Mouse (Mus musculus) forebrain, embryonic 16.5 days (tissue): ENCODE measurements around the gene Gm37240. TPM values are rescaled to one million over a fixed set of nuclear protein-coding genes. Genes with fewer than 3 reads are reported as not detected.

Experiments used
- ATAC-seq: fragments of 200-750 bp; cut with Nextera tagmentation; 2 replicates; pipeline ENCODE4 v1.8.0; 2017; ENCODE audit warnings: mild to moderate bottlenecking, moderate library complexity
- H3K27ac ChIP-seq: fragments of 300-500 bp; sonication (generic); 2 replicates; pipeline ENCODE4 v1.5.1; 2014; ENCODE audit warnings: low read length, control low read depth
- H3K27me3 ChIP-seq: fragments of 300-500 bp; sonication (generic); replicated peaks from 2 replicates; pipeline ENCODE4 v1.6.1; 2014; ENCODE audit warnings: low read length; ENCODE audit not compliant: control insufficient read depth, insufficient read depth
- H3K36me3 ChIP-seq: fragments of 300-500 bp; sonication (generic); 2 replicates; pipeline ENCODE4 v1.6.1; 2014; ENCODE audit not compliant: control insufficient read depth, insufficient read depth
- H3K4me1 ChIP-seq: fragments of 300-500 bp; sonication (generic); replicated peaks from 2 replicates; pipeline ENCODE4 v1.6.1; 2014; ENCODE audit warnings: low read length; ENCODE audit not compliant: control insufficient read depth, insufficient read depth
- H3K4me2 ChIP-seq: fragments of 300-500 bp; sonication (generic); 2 replicates; pipeline ENCODE4 v1.6.1; 2014; ENCODE audit warnings: mild to moderate bottlenecking, low read length, control low read depth
- H3K4me3 ChIP-seq: fragments of 300-500 bp; sonication (generic); replicated peaks from 2 replicates; pipeline ENCODE4 v1.5.1; 2014; ENCODE audit warnings: mild to moderate bottlenecking, low read length, control low read depth
- H3K9ac ChIP-seq: fragments of 300-500 bp; sonication (generic); replicated peaks from 2 replicates; pipeline ENCODE4 v1.6.1; 2014; ENCODE audit warnings: low read depth, low read length, control low read depth
- H3K9me3 ChIP-seq: fragments of 300-500 bp; sonication (generic); 2 replicates; pipeline ENCODE4 v1.6.1; 2016; ENCODE audit warnings: low read length; ENCODE audit not compliant: control insufficient read depth
- WGBS: fragments of 180-500 bp; shearing (Covaris S2); extraction: QIAGEN DNeasy Blood & Tissue Kit; methylation state at CpG from one replicate; pipeline ENCODE4 v1.1.7; 2014; 5-methylcytosine and 5-hydroxymethylcytosine counted together
- polyA plus RNA-seq: library from polyadenylated mRNA; unstranded; fragments of >200 nt; fragmentation: Nextera tagmentation; extraction: Ambion mirVana; gene quantifications from 2 replicates; pipeline ENCODE4 v1.2.1, GENCODE M21; 2015

Gm37240 gene
- polyA plus RNA-seq, 1 experiment from 2014 or later: 1.6 TPM

DNA sequence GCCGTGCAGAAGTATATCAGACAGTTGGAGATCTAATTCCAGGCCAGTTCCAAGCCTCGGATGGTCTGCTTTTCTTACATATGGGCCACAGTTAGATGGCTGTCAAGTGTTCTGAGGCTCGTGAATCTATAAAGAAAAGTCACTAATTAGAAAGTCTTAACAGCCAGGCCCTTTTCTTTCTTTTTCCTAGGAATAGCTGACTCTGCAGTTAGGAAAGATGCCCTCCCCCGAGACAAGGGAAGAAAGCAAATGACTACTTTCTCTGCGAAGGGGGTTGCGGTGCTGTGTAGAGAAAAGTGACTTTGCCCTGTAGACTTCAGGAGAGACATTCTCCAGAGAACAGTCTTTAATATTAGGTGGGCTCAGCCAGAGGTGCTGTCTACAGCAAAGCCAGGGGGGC, 399.9 kb downstream of the Gm37240 start:
- Histone ChIP-seq H3K36me3 (no peaks in the 10 kb centered on the region), H3K9me3 (no peaks in the 10 kb centered on the region), H3K4me2 (no peak overlapping the region), H3K27me3 (no peaks in the 10 kb centered on the region), H3K9ac (no peak overlapping the region), H3K4me3 (no peak overlapping the region), H3K27ac (no peak overlapping the region), H3K4me1 (no peaks in the 10 kb centered on the region)
- WGBS: 66% methylated on average over 6 of the region's 6 CpGs
- ATAC-seq: no peak

GRCm38 (mm10) chr3:85485536-85486190, 401.7 kb downstream of the Gm37240 start:
- Histone ChIP-seq H3K36me3 (no peaks in the 10 kb centered on the region), H3K9ac (no peak overlapping the region), H3K27ac (no peak overlapping the region), H3K4me2 (no peak overlapping the region), H3K4me3 (no peak overlapping the region), H3K9me3 (no peaks in the 10 kb centered on the region), H3K27me3 (no peaks in the 10 kb centered on the region), H3K4me1 (no peaks in the 10 kb centered on the region)
- ATAC-seq: no peak
- WGBS: 76% methylated on average over 3 of the region's 3 CpGs

DNA sequence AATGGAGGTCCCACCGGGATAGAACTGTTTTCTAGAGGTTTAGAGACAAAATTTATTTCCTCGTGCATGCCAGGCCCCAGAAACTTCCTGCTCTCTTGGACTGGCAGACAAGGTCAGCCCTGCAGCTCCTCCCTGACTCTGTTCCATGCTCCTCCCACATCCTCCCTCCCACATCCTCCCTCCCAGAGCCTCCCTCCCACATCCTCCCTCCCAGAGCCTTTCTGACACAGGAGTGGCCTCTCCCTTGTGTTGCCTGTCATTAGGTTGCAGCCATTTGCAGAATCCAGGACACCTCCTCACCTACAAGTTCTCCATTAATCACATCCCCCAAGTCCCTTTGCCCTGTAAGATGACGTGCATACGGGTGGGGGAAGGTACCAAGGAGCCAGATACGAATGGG, 404.7 kb downstream of the Gm37240 start:
- no peaks in the 10 kb centered on the region for H3K9me3 ChIP-seq
- no peak for ATAC-seq
- 38% methylated on average over 5 of the region's 5 CpGs for WGBS

GRCm38 (mm10) chr3:85480638-85481037, 406.7 kb downstream of the Gm37240 start:
- Histone ChIP-seq H3K9ac (no peak overlapping the region), H3K4me2 (no peak overlapping the region), H3K4me1 (no peaks in the 10 kb centered on the region), H3K36me3 (no peaks in the 10 kb centered on the region), H3K27me3 (no peaks in the 10 kb centered on the region), H3K27ac (no peak overlapping the region), H3K4me3 (no peak overlapping the region), H3K9me3 (no peaks in the 10 kb centered on the region)
- no peak for ATAC-seq
- WGBS: 79% methylated on average over 1 of the region's 1 CpGs

More for the DNA sequence above, 404.7 kb downstream of the Gm37240 start:
- no peak overlapping the region for H3K27ac ChIP-seq
- no peak overlapping the region for H3K4me2 ChIP-seq
- no peaks in the 10 kb centered on the region for H3K27me3 ChIP-seq
- H3K36me3 ChIP-seq: no peaks in the 10 kb centered on the region
- H3K9ac ChIP-seq: no peak overlapping the region
- no peaks in the 10 kb centered on the region for H3K4me1 ChIP-seq
- H3K4me3 ChIP-seq: no peak overlapping the region

DNA sequence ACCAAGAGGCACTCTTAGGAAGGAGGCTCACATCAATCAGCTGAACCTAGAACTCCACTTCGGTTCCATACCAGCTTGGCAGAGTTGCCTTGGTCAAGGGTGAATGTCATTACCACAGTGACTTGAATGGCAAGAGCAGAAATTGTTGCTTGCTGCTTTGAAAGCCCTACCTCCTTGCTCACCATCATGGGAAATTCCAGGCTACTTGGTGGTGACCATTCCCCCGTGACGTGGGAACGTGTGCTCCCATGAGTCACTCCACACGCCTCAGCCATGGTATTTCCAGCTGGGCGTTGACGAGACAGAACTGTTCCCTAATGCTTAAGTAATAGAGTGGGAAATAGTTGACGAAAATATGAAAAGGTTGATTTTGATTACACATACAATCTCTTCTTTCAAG, 408.6 kb downstream of the Gm37240 start:
- 90% methylated on average over 8 of the region's 8 CpGs for WGBS
- H3K27me3 ChIP-seq: no peaks in the 10 kb centered on the region
- ATAC-seq: no peak

DNA sequence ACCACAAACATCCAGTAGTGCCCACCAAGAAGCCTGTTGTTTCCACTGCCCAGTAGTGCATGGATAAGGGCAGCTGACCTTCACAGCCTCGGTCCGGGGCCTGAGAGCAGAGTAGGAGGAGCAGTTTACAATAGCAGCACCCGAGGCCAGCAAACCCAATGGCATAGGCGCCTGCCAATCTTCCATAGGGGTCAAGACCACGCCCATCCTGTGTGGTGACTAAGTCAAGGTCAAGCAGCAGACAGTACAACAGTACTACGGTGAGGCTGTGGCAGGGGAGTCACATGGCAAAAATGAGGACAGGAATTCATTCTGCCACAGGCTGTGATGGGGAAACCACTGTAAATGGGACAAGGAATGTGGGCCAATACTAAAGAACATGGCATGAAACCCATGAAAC, 417.6 kb downstream of the Gm37240 start:
- ATAC-seq: no peak

More for the DNA sequence above, 408.6 kb downstream of the Gm37240 start:
- no peaks in the 10 kb centered on the region for H3K9me3 ChIP-seq
- no peaks in the 10 kb centered on the region for H3K36me3 ChIP-seq
- H3K27ac ChIP-seq: no peak overlapping the region
- H3K4me1 ChIP-seq: no peaks in the 10 kb centered on the region
- no peak overlapping the region for H3K9ac ChIP-seq
- no peak overlapping the region for H3K4me2 ChIP-seq
- no peak overlapping the region for H3K4me3 ChIP-seq

GRCm38 (mm10) chr3:85468995-85469394, 418.3 kb downstream of the Gm37240 start:
- Histone ChIP-seq H3K4me3 (no peak overlapping the region), H3K36me3 (no peaks in the 10 kb centered on the region), H3K27me3 (no peaks in the 10 kb centered on the region), H3K27ac (no peak overlapping the region), H3K9me3 (no peaks in the 10 kb centered on the region), H3K4me2 (no peak overlapping the region), H3K9ac (no peak overlapping the region), H3K4me1 (no peaks in the 10 kb centered on the region)
- no peak for ATAC-seq
- WGBS: 82% methylated on average over 2 of the region's 2 CpGs

More for the DNA sequence above, 417.6 kb downstream of the Gm37240 start:
- H3K4me3 ChIP-seq: no peak overlapping the region
- H3K9me3 ChIP-seq: no peaks in the 10 kb centered on the region
- no peak overlapping the region for H3K9ac ChIP-seq
- no peaks in the 10 kb centered on the region for H3K27me3 ChIP-seq
- no peaks in the 10 kb centered on the region for H3K36me3 ChIP-seq
- WGBS: 87% methylated on average over 6 of the region's 6 CpGs
- no peak overlapping the region for H3K27ac ChIP-seq
- H3K4me2 ChIP-seq: no peak overlapping the region
- no peaks in the 10 kb centered on the region for H3K4me1 ChIP-seq

DNA sequence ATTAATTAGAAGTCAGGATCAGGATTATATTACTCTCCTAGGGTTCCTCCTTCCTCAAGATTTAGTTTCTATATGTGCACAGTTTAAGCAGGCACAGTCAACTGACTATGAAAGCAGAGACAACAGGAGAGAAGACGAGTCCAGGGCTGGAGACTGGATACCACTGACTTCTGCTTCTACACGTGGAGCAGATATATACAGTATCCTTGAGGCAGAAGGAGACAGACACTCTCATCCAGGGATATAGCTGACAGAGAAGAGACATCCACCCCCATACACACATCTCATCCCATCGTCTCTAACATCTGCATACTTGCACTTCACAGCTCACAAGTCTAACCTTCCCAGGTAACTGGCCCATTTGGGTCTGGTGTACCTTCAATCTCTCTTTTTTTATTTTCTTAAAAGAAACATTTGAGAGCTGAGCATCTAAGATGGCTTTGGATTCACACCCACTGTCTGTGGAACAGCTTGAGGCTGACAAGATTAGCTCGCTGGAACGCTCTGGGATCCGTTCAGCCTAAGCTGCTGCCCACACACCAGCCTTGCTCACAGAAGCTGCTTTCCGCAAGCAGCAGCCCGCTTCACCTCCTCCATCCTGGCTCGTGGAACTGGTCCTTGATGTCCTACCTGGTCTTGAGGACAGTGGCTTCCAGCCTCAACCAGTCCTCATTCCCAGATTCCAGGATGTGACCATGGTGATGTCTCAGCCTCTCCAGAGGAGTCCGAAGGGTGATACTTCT, 421.9 kb downstream of the Gm37240 start:
- ATAC-seq: no peak
- no peaks in the 10 kb centered on the region for H3K36me3 ChIP-seq
- no peak overlapping the region for H3K9ac ChIP-seq
- H3K4me3 ChIP-seq: no peak overlapping the region
- no peak overlapping the region for H3K27ac ChIP-seq
- 81% methylated on average over 10 of the region's 10 CpGs for WGBS
- H3K4me1 ChIP-seq: no peaks in the 10 kb centered on the region
- H3K4me2 ChIP-seq: no peak overlapping the region
- H3K27me3 ChIP-seq: no peaks in the 10 kb centered on the region
- H3K9me3 ChIP-seq: no peaks in the 10 kb centered on the region

DNA sequence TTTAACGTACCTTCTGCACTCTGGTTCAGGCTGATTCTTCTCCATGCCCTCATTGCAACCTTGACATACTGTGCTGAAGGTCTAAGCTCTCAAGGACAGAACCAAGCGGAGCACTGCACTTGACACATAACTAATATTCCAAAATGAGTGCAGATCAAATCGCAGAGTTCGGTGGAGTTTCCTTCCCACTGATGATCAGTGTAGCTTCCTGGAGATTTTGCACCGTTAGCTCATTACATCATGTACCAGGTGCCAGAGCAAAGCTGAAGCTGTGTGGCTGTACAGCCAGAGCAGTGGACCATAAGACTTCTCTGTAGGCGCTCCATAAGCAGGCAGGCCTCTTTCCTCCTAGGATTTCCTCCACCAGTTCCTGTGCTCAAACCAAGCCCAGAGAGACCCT, 427.3 kb downstream of the Gm37240 start:
- no peak overlapping the region for H3K9ac ChIP-seq
- no peak for ATAC-seq
- no peak overlapping the region for H3K4me3 ChIP-seq
- H3K9me3 ChIP-seq: no peaks in the 10 kb centered on the region
- H3K27ac ChIP-seq: no peak overlapping the region
- no peaks in the 10 kb centered on the region for H3K36me3 ChIP-seq
- H3K4me2 ChIP-seq: no peak overlapping the region
- WGBS: 92% methylated on average over 6 of the region's 6 CpGs
- no peaks in the 10 kb centered on the region for H3K4me1 ChIP-seq
- H3K27me3 ChIP-seq: no peaks in the 10 kb centered on the region
